Mouse (Mus musculus) brain, embryonic 14.5 days (tissue): ENCODE measurements at regions not wholly inside any gene's neighbourhood (a gene's known extent, or its start where the extent isn't known, plus 50 kb on each side); places are given as distances from the start of the nearest gene placed in this dataset.

Experiments
- DNase-seq: peaks from one replicate; pipeline ENCODE4 v3.0.0-alpha.2; 2011; ENCODE audit warnings: low read depth
- CTCF ChIP-seq: fragments of 200-500 bp; IDR thresholded peaks from 2 replicates; pipeline ENCODE4 v1.5.1; 2012; ENCODE audit warnings: inconsistent platforms, mild to moderate bottlenecking, moderate library complexity, borderline replicate concordance; ENCODE audit not compliant: insufficient read depth, insufficient read length; ENCODE audit errors: extremely low read depth
- POLR2A ChIP-seq: fragments of 200-500 bp; IDR thresholded peaks from 2 replicates; pipeline ENCODE4 v1.6.1; 2012; ENCODE audit warnings: mild to moderate bottlenecking, inconsistent platforms, borderline replicate concordance; ENCODE audit not compliant: poor library complexity, insufficient read depth, insufficient read length, severe bottlenecking; ENCODE audit errors: extremely low read depth

GRCm38 (mm10) chr12:26754611-26755010, 285.6 kb downstream of the Cmpk2 start:
- peak; percentile 59 for DNase-seq
- TF ChIP-seq CTCF (no peak), POLR2A (no peak)

- peak; percentile 86 for DNase-seq
- no peak for TF ChIP-seq POLR2A
Measured at GRCm38 (mm10) chr12:26734558-26734897, 265.5 kb downstream of the Cmpk2 start.

- TF ChIP-seq POLR2A, result no peak
- peak; percentile 60; the same call in 1 of the 2 replicates for TF ChIP-seq CTCF
- DNase-seq, result peak; percentile 92
Measured at GRCm38 (mm10) chr12:26733822-26734557, 265.0 kb downstream of the Cmpk2 start.

GRCm38 (mm10) chr12:26723399-26723798, 254.4 kb downstream of the Cmpk2 start:
- no peak for TF ChIP-seq CTCF
- TF ChIP-seq POLR2A, result no peak
- no peak for DNase-seq

DNA sequence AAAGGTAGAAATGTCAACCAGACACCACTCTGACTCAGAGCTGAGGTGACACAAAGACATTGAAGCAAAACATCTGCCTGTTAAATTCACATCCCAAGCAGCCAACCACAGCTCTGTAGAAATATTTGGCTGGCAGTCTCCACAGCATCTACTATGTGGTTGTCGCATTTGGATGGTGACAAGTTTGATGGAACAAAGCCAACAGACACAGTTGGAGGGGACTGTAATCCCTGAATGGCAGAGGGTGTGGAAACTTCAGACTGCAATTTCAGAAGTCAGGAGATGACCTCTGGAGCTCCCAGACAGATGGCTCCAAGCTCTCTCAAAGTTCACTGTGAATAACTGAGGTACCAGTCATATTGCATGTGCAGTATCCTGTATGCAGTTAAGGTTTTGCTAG, 229.8 kb downstream of the Cmpk2 start:
- DNase-seq, result peak; percentile 75
- TF ChIP-seq CTCF (no peak), POLR2A (no peak)

- TF ChIP-seq CTCF, result no peak
- no peak for TF ChIP-seq POLR2A
- DNase-seq, result peak; percentile 43
Measured at GRCm38 (mm10) chr12:26688048-26688447, 219.0 kb downstream of the Cmpk2 start.

- no peak for DNase-seq
- TF ChIP-seq CTCF (no peak), POLR2A (no peak)
Measured at GRCm38 (mm10) chr12:26680568-26680947, 211.6 kb downstream of the Cmpk2 start.

DNA sequence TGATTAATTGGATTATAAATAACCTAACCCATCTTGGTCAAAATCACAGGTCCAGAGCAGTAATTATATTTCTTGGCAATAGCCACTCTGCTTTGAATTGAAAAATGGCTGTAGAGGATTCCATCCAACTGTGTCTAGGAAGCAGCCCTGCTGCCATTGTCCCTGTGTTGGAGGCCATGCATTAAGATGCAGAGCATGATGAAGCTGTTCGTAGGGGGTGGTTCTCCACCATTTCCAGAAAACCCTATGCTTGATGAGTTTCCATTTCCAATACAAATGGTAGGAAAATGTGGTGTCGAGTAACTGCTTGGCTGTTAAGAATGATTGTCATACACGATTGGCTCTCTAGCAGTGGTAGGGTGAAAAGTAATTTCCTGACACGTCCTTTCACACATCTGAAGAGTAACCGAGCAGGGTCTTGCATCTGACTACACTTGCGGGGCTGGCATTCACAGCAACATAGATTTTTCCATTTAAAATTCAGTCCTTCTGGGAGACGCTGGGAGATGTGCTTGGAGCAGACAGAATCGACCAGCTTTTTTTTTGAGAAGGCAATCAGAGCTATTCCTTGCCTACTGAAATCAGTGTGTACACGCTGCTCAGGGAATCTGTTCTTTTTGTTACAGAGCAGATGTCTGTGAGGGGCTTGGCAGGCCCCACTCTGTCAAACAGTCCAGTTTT, 211.0 kb downstream of the Cmpk2 start:
- TF ChIP-seq POLR2A, result no peak
- TF ChIP-seq CTCF, result no peak
- DNase-seq, result peak; percentile 90

- TF ChIP-seq CTCF, result no peak
- TF ChIP-seq POLR2A, result no peak
- peak; percentile 39 for DNase-seq
Measured at GRCm38 (mm10) chr12:26665466-26665865, 196.5 kb downstream of the Cmpk2 start.

GRCm38 (mm10) chr12:26654251-26654650, 185.2 kb downstream of the Cmpk2 start:
- no peak for TF ChIP-seq CTCF
- no peak for TF ChIP-seq POLR2A
- DNase-seq, result no peak

GRCm38 (mm10) chr12:26653781-26654180, 184.8 kb downstream of the Cmpk2 start:
- no peak for DNase-seq
- TF ChIP-seq CTCF, result no peak
- no peak for TF ChIP-seq POLR2A

DNA sequence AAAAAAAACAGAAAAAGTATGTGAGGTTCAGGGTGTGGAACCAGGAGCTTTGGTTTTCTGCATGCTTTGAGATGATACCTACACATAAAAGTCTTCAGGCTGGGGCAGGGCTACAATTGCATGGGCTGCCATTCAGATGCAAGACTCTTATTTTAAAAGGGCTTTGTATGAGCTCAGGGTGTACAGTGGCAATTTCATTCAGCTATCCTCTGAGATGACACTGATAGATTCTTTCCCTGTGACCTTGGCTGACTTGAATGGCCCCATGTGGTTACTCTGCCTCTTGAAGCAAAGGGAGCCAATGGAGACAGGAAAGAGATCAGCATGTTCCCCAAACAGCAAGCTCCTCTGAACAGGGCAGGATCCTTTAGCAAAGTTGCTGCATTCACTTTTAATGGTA, 177.1 kb downstream of the Cmpk2 start:
- peak; percentile 63 for DNase-seq
- TF ChIP-seq CTCF (no peak), POLR2A (no peak)
